Mouse (Mus musculus) ZHBTc4 (cell line): ENCODE results near the gene Rab3d.
A peak's percentile ranks its signal among the peaks of the same experiment; 100 is the strongest.

Experiments
- DNase-seq: peaks from one replicate; pipeline ENCODE4 v3.0.0-alpha.2; 2011; ENCODE audit warnings: low read depth, low spot score

Rab3d gene

DNA sequence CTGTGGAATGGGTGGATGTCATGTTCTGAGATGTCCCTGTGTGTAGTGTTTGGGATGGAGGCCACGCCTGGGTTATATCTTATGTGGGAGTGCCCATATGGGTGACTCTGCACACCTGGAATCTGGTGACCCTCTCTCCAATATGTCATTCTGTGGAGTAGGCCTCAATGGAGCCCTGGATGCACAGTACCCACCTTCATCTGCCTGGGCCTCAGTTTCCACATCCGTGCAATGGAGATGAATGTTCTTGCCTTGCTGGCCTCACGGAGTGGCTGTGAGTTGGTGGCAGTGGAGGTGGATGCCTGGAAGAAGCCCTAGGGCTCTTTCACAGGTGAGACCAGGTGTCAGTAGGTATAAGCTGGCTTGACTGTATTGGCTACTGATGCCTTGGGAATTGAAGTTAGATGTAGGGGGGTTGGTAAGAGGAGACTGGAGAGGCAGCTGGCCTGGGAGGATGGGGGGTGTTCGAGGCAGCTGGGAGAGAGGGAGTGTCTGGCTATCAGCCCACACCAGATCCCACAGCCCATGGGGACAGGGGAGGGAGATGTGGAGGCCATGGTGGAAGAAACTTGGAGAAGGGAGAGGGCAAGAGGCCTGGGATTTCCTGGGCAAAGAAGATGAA, 20.4 kb upstream of the Rab3d start:
- DNase-seq, result no peak

DNA sequence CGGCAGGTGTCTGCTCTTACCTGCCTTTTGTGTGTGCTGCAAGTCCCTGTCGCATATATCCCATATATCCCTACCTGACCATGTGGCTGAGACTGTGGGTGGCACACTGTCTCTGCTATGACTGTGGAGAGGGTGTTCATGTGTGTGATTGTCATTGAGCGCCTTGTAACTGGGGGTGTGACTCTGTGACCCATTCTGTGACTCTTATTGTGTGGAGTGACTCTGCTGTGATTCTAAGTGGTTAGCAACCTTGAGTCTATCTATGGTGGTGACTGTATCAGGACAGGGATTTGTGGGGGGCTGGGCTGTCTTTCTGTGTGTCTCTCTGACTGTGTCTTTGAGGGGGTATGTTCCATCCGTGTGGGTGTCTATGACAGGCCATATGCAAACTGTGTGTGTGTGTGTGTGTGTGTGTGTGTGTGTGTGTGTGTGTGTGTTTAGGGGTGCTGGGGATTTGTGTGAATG, 19.8 kb upstream of the Rab3d start:
- no peak for DNase-seq

DNA sequence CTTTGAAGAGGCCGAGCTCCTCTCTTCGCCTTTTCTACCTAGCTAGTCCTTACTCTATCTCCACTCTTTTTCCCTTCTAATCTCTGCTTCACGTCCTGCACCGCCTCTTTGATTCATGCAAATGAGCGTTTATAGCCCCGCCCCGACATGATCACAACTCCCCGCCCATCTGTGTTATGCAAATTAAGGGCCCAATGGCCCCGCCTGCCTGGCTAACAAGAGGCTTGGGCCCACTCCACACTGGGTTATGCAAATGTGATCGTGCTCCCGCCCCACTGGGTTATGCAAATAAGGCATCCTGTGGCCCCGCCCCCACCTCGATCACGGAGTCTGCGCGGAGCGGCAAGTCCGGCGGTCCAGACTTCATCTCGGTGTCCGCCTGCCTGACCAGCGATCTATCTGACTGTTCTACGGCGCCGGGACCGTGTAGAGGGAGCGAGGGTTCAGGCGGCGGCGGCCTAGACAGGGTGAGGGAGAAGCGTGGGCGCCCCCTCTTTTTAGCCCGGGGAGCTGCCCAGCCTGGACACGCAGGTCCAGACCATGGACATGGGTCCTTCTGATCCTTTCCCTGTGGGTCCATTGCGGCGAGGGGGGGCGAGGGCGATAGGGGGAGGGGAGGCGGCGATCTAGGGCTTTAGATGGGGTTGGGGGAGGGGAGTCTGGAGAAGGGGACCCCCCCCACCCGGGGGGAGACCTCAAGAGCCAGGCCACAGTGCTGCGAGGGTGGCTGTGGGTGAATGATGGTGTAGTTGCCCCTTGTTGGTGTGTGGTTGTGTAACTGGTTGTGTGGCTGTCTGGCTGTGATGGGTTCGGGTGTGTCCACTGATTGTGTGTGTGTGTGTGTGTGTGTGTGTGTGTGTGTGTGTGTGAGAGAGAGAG, 18.9 kb upstream of the Rab3d start, which contains the start of gene Plppr2:
Gene Plppr2 (plus strand): TSS at position 342 of the 879 bp plus-strand sequence.
- DNase-seq, result peak; percentile 99

DNA sequence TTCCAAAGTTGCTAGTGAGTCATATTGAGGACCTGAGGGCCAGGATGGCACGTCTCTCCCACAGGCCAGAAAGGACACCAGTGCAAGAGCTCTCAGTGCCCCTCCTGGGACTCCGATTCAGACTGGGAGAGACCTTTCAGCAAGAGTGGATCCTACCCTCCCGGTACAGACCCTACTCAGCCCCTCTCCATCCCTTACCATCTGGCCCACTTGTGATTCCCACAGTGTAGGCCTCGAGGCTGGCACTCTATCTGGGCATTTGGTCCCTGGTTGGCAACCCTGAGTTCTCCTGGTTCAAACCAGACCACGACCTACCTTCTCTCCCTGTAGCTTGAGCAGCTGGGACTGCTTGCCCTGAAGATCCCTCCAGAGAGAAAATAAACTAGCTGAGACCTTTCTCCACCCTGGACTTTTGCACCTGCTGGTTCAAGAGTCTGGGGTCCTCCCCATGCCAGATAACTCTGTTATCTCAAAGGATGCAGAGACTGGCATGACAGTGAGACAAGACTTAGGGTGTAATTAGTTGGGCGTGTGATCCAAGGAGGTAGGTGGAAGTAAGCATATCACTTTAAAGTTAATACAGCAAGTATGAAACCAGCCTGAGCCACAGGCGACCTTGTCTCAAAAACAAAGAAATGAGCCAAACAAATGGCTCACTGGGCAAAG, 17.6 kb upstream of the Rab3d start:
- no peak for DNase-seq

DNA sequence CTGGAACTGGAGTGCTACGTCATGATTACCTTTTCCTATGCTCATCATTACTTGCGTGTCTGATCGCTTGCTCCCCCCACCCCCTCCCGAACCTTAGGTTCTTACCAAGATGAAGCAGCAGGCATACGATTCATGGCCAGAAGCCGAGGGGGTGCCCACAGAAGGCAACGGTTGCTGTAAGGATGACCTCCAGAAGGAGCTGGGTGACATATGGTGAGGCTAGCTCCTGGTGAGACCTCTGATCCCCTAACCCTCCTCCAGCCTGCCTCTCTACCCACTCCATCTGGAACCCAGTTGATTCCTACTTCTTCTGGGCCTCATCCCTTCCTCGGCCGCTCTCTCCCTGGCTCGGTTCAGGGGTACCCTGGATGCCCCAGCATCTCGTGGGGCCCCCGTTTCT, 16.0 kb upstream of the Rab3d start:
- DNase-seq, result no peak

DNA sequence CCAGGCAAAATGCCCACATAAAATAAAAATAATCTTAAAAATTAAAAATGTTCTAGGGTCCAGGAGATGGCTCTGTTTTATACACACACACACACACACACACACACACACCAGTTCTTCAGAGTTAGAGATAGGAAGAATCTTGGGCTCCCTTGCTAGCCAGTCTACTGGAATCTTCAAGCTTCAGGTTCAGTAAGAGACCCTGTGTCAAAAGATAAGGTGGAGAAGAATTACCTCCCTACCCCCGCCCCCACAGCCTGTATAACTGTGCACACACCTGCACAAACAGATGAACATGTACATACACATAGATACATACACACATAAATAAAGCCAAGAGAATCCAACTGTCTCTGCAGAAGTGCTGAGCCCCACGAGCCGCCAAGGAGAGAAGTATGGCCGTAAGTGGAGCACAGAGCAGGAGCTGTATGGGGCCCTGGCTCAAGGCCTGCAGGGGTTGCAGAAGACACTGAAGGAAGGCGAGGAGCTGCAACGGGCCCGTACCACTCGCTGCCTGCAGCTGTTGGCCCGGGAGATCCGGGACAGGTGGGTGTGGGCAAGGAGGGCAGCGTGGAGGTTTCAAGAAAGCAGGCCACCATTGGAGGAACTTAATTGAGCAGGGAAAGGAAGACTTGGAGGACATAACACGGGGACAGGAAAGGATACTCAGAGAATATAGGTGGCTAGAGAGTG, 14.6 kb upstream of the Rab3d start:
- DNase-seq, result no peak

DNA sequence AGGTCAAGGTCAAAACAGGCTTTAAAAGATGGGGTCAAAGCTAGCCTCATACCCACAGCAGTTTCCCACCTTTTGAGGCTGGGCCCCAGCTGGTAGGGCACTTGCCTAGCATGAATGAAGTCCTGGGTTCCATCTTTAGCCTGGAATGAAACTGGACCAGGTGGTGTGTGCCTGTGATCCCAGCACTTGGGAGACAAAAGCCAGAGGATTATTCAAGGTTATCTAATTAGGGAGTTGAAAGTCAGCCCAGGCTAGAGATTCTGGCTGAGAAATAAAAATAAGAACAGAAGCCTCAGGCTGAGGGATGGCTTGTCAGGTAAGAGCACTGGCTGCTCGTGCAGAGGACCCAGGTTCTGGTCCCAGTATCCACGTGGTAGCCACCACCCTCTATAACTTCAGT, 14.0 kb upstream of the Rab3d start:
- no peak for DNase-seq

DNA sequence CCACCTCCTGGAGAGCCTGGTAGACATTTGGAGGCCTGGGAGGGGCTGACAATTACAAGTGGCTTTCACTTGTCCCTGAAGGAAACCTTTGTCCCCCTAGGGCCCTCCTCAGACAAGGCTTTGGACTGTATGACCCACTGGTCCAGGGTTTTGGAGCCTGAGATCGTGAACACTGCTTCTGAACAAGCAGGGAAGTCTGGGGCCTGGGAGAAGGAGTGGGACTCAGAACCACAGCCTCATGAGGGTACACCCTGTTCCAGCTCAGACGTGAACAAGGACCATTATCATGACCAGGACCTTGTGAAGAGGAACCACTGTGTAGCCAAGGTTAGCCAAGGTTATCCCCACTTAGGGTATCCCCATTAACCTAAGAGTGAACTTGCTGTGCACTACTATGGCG, 11.2 kb upstream of the Rab3d start:
- DNase-seq, result no peak

DNA sequence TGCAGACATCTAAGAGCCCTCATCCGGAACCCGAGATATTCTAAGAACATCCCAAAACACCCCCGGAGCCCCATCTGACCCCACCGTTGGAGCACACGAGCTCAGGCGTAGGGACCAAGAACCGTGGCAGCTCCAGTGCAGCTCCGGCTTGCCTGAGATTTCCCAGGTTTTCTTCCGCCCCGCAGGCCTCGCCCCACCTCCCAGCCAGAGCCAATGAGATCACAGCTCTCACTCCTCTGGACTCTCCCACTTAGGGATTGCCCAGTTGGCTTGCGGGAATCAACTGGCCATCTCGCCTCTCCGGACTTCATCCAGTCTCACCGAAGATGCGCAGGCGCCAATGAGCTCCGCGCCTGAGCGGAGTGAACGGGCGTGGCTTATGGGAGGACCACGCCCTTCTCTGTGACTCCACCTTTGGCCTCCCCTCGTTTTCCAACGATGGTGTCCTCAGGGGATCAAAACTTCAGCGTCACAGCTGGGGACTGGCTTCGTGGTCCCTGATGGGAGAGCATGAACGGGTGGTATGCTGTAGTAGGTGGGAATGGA, 9.3 kb upstream of the Rab3d start, which contains the start of the genes Ccdc159 and Tmem205:
Gene Ccdc159 (plus strand): TSS at position 264 of the 546 bp plus-strand sequence.
Gene Tmem205 (minus strand): TSS at position 349 of the 546 bp plus-strand sequence.
- peak; percentile 99 for DNase-seq

DNA sequence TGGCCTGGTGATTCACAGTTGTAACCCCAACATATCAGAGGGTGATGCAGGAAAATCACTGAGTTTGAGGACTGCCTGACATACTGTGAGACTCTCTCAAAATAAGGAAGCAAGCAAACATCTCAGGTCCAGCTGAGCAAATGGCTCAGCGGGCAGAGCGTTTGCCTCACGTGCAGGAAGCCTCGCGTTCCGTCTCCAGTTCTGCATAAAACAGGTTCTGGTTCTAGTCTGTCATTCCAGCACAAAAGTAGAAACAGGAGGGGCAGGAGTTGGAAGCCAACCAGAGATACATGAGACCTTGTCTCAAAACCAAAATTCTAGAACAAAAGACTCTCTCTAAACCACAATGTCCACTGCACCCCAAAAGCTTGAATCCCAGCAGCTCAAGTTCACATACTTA, 8.8 kb upstream of the Rab3d start:
- no peak for DNase-seq

DNA sequence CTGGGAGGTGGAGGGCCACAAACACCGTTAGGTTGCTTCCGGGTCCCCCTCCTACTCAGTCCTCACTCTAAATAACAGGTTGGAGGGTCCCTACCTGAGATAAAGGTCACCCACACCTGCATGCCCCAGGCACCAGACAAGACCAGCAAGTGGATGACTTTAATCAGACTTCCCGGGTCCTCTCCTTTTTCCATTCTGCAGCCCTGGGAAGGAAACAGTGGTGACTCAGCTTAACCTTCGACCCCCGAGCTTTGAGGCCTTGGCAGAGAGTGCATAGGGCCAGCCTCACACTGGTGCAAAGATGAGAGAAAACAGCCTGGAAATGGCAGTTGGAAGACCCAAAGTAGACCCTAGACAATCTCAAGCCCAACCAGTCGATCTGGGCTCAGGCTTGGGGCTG, 8.2 kb upstream of the Rab3d start:
- DNase-seq, result no peak

DNA sequence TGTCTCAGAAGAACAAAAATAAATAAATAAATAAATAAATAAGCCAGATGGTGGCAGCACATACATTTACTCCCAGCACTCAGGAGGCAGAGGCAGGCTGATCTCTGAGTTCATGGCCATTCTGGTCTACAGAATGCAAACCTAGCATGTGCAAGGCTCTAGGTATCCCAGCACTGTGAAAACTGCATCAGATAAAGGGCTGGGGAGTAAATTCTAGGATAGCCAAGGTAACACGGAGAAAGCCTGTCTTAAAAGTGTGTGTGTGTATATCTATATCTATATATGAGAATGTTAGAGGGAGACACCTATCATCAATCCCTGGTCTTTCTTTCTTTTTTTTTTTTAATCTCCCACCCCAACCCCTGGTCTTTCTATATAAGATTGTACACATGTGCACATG, 7.5 kb upstream of the Rab3d start:
- DNase-seq, result no peak

DNA sequence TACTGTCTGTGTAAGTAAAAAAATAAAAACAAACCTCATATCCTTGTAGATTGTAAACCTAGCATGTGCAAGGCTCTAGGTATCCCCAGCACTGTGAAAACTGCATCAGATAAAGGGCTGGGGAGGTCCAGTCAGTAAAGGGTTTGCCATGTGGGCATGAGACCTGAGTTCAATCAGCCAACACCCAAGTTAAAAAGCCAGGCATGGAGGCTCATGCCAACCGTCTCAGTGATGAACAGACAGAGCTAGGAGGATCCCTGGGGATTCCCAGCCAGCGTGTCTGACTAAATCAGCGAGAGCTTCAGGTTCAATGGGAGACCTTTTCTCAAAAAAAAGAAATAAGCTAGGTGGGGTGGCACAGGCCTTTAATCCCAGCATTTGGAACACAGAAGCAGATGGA, 7.0 kb upstream of the Rab3d start:
- DNase-seq, result no peak

DNA sequence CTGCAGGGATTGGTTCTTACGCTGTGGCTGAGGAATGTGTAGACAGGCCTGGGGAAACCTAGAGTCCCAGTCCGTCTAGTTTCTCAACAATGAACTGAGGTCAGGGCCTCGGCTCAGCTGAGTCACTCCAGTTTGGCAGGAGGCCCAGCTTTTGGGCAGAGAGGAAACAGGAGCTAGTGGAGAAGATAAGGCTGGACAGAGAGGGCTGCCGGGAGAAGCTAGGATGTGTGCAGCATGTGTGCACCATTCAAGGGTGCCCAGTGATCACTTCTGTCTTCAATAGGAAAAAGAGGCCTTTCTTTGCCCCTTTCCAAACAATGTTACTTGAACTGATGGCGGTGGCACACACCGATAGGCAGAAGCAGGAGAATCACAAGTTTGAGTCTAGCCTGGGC, 6.1 kb upstream of the Rab3d start:
- DNase-seq, result peak; percentile 60

DNA sequence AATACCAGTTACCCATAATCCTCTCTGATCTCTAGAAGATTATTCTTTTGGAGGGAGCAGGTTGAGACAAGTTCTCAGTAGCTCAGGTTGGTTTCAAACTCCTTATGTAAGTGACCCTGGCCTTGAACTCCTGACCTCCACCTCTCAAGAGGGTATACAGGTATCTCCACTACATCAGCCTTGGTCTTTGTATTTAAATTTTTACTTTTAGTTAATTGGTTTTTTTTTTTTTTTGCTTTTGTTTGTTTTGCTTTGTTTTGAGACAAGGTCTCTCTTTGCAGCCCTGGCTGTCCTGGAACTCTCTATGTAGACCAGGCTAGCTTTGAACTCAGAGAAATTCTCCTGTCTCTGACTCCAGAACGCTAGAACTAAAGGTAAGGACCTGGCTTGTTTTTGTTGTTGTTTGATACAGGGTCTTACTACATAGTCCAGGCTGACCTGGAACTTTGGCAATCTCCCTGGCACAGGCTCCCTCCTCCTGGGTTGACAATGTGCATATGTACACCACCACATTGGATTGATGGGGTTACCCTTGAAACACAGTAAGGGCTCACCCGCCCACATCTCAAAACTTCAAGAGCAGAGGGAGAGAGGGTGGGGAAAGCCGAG, 5.6 kb upstream of the Rab3d start:
- DNase-seq, result no peak

DNA sequence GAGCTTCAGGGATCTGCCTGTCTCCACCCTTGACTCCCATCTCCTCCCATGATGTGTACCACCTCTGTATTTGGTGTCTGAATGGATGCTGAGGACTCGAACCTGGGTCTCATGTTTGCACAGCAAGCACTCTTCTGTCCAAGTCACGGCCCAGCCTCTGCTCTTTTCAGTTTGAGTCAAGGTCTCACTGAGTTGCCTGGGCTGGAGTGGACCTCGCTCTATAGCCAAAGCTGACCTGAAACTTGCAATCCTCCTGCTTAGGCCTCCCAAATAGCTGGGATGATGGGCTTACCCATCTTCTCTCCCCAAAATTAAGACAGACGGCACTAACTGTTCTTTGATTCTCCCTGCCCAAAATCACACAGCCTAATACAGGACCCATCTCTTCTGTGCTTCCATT, 5.0 kb upstream of the Rab3d start:
- no peak for DNase-seq

DNA sequence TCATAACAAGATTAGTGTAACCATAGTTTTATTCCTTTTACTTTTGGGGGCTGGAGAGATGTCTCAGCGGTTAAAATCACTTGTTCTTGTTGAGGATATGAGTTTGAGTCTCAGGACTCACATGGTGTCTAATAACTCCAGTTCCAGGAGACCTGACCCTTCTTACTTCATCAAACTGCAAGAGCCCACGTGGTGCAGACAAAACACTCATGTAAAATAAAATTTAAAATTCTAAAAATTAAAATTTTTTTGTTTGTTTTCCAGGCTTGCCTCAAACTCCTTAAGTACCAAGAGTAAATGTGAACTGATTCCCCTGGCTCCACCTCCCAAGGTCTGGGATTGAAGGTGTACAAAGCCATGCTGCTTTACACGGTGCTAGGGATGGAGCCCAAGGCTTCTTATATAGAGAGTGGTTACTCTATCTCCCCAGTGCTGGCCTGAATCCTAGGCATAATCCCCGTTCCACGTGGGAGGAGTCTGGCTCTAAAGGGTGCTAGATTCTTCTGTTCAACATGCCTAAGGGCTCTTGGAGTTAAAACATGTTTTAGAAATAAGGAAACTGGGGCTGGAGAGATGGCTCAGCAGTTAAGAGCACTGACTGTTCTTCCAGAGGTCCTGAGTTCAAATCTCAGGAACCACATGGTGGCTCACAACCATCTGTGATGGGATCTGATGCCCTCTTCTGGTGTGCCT, 846 bp upstream of the Rab3d start:
- no peak for DNase-seq

DNA sequence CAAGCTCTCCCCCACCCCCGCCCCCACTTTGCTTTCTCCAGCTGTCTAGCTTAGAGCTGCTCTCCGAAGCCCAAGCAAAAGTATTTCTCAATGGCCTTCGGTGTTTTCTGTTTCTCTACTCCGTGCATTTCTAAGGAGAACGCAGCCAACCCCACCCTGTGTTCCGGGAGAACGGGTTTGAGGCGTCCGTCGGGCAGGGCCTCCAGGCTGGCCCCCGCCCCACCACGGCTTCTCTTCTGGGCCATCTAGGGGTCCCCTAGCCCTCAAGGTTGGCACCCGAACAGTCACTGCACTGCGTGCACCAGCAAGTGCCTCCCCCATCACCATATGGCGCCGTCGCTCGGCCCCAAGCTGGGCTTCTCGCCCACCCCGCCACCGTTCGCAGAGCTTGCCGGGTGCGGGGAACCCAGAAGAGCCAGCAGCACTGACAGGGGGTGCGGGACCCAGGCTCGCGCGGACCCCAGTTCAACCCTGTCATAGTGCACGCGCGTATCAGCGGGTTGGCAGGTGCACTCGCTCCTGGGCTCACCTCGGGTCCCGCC, 428 bp downstream of the Rab3d start:
- no peak for DNase-seq

DNA sequence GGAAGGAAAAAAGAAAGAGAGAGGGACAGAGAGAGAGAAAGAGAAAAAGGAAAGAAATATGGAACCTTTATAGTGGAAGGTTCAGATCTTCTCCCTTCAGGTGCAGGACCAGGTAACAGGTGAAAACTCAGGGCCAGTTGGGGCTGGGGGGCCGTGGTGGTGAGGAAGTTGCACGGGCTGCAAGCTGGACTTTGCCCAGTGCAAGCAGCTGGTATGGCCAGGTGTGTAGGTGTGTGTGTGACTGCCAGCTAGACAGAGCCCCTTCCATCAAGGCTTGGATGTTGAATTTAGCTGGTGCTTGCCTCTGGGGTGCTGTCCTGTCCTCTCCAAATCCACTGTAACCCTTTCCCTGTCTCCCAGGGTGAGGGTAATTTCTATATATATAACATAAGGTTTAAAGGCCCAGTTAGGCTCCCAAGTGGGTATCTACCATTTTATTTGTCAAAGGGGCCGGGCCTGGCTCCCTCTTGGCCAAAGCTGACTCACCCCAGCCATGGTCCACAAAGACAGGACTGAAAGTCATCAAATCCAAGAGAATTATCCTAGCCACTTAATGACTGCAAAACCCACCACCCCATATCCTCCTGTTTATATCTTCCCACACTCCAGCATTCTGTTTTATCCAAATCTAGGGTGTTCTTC, 1.0 kb downstream of the Rab3d start:
- DNase-seq, result no peak
